Mouse (Mus musculus): ENCODE results near the gene Tbx3. TPM values are rescaled to one million over a fixed set of nuclear protein-coding genes. Genes with fewer than 3 reads are reported as not detected.

Tbx3 gene
- polyA plus RNA-seq, 1 experiment, result 16.8 TPM

DNA sequence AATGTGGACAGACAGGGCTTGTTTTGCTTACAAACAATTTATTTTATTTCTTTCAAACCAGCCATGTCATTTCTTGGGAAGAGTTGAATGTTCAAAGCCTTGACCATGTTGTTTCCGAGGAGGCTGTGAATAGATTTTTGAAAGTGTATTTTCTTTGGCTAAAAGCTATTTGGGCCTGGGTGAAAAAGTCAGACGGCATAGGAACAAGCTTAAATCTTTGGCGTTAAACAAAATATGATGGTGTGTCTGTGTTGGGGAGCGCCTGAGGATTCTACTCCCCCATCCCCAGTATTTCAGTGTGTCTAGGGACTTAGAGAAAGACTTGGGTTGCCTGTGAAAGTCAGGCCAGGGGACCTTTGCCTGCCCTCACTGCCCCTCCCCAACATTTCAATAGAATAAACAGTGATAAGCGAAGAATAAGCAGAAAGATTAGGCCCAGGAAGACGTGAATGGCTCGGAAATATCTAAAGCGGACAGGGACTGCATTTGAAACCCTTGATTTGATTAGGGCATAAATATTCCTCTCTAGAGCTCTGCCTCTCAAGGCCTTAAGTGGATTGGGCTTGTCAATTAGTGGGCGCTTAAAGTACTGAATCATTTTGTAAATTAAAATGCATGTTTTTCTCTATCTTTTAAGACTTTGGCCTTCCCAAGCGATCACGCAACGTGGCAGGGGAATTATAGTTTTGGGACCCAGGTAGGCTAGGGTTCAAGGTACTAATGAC lies 4.3 kb downstream of the Tbx3 start:
- Histone ChIP-seq H3K4me1 (ENCODE audit: control insufficient read depth, insufficient read depth, low read length) (no peaks in the 10 kb centered on the region; the same call in 1 of the 2 replicates), H3K27ac (ENCODE audit: insufficient read depth, low read length) (0 out of 2 replicates have a peak overlapping the region, but pooled peaks have one; percentile 14)
- TF ChIP-seq CTCF (IDR thresholded peaks at IDR 0.05; ENCODE audit: borderline replicate concordance, insufficient read depth, low read length), result no peak
- no peak for TF ChIP-seq POLR2A (IDR thresholded peaks at IDR 0.05; ENCODE audit: low read depth, low read length)

GRCm38 (mm10) chr5:119676245-119676644 lies 5.8 kb downstream of the Tbx3 start:
- H3K4me3 ChIP-seq (ENCODE audit: insufficient read depth, low read length), result no peak overlapping the region
- no peaks in the 10 kb centered on the region; the same call in 1 of the 2 replicates for H3K4me1 ChIP-seq (ENCODE audit: control insufficient read depth, insufficient read depth, low read length)
- TF ChIP-seq POLR2A (IDR thresholded peaks at IDR 0.05; ENCODE audit: low read depth, low read length), result no peak
- no peak for TF ChIP-seq CTCF (IDR thresholded peaks at IDR 0.05; ENCODE audit: borderline replicate concordance, insufficient read depth, low read length)
- H3K27ac ChIP-seq (ENCODE audit: insufficient read depth, low read length), result no peak overlapping the region

More for the DNA sequence above, 4.3 kb downstream of the Tbx3 start:
- H3K4me3 ChIP-seq (ENCODE audit: insufficient read depth, low read length), result peak overlapping the region; percentile 84

GRCm38 (mm10) chr5:119678516-119678915 lies 8.0 kb downstream of the Tbx3 start:
- Histone ChIP-seq H3K4me1 (ENCODE audit: control insufficient read depth, insufficient read depth, low read length) (no peaks in the 10 kb centered on the region; the same call in none of the 2 replicates), H3K4me3 (ENCODE audit: insufficient read depth, low read length) (no peak overlapping the region), H3K27ac (ENCODE audit: insufficient read depth, low read length) (peak overlapping the region; percentile 53)
- no peak for TF ChIP-seq POLR2A (IDR thresholded peaks at IDR 0.05; ENCODE audit: low read depth, low read length)
- no peak for TF ChIP-seq CTCF (IDR thresholded peaks at IDR 0.05; ENCODE audit: borderline replicate concordance, insufficient read depth, low read length)

- H3K4me3 ChIP-seq (ENCODE audit: insufficient read depth, low read length), result no peak overlapping the region
- no peak overlapping the region for H3K27ac ChIP-seq (ENCODE audit: insufficient read depth, low read length)
- TF ChIP-seq POLR2A (IDR thresholded peaks at IDR 0.05; ENCODE audit: low read depth, low read length) (no peak), CTCF (IDR thresholded peaks at IDR 0.05; ENCODE audit: borderline replicate concordance, insufficient read depth, low read length) (no peak)
These were observed 8.6 kb downstream of the Tbx3 start for GRCm38 (mm10) chr5:119679084-119679483.

GRCm38 (mm10) chr5:119679614-119680328 lies 9.3 kb downstream of the Tbx3 start:
- Histone ChIP-seq H3K4me1 (ENCODE audit: control insufficient read depth, insufficient read depth, low read length) (no peaks in the 10 kb centered on the region; the same call in none of the 2 replicates), H3K4me3 (ENCODE audit: insufficient read depth, low read length) (peak overlapping the region; percentile 24; the same call in 1 of the 2 replicates), H3K27ac (ENCODE audit: insufficient read depth, low read length) (peak overlapping the region; percentile 35; the same call in 1 of the 2 replicates)
- TF ChIP-seq CTCF (IDR thresholded peaks at IDR 0.05; ENCODE audit: borderline replicate concordance, insufficient read depth, low read length), result no peak
- TF ChIP-seq POLR2A (IDR thresholded peaks at IDR 0.05; ENCODE audit: low read depth, low read length), result no peak

More at GRCm38 (mm10) chr5:119679084-119679483, 8.6 kb downstream of the Tbx3 start:
- no peaks in the 10 kb centered on the region; the same call in none of the 2 replicates for H3K4me1 ChIP-seq (ENCODE audit: control insufficient read depth, insufficient read depth, low read length)

GRCm38 (mm10) chr5:119680329-119681010 lies 10.0 kb downstream of the Tbx3 start:
- Histone ChIP-seq H3K4me3 (ENCODE audit: insufficient read depth, low read length) (peak overlapping the region; percentile 24; the same call in 1 of the 2 replicates), H3K4me1 (ENCODE audit: control insufficient read depth, insufficient read depth, low read length) (no peaks in the 10 kb centered on the region; the same call in none of the 2 replicates), H3K27ac (ENCODE audit: insufficient read depth, low read length) (peak overlapping the region; percentile 35; the same call in 1 of the 2 replicates)
- no peak for TF ChIP-seq CTCF (IDR thresholded peaks at IDR 0.05; ENCODE audit: borderline replicate concordance, insufficient read depth, low read length)
- no peak for TF ChIP-seq POLR2A (IDR thresholded peaks at IDR 0.05; ENCODE audit: low read depth, low read length)

GRCm38 (mm10) chr5:119681011-119681832 lies 10.8 kb downstream of the Tbx3 start:
- Histone ChIP-seq H3K4me3 (ENCODE audit: insufficient read depth, low read length) (peak overlapping the region; percentile 24; the same call in 1 of the 2 replicates), H3K4me1 (ENCODE audit: control insufficient read depth, insufficient read depth, low read length) (no peaks in the 10 kb centered on the region; the same call in none of the 2 replicates), H3K27ac (ENCODE audit: insufficient read depth, low read length) (peak overlapping the region; percentile 35; the same call in 1 of the 2 replicates)
- TF ChIP-seq CTCF (IDR thresholded peaks at IDR 0.05; ENCODE audit: borderline replicate concordance, insufficient read depth, low read length) (no peak), POLR2A (IDR thresholded peaks at IDR 0.05; ENCODE audit: low read depth, low read length) (no peak)

DNA sequence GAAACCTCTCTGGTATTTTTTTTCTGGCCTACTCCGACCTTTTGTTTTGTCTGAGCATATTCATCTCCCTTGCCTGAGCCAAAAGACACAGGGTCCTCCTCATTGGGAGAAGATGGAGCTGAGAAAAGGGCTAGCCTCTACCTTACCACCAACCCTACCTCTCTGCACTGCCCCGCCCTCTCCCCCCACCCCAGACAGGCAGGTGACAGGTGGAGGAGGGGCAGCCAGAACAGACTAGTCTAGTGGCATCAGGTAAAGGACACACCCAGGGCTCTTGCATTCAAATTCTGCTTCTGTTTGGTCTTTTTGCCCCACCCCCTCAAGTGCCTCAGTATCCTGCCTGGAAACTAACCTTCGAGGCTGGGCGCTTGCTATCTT lies 11.4 kb downstream of the Tbx3 start:
- no peak for TF ChIP-seq CTCF (IDR thresholded peaks at IDR 0.05; ENCODE audit: borderline replicate concordance, insufficient read depth, low read length)
- TF ChIP-seq POLR2A (IDR thresholded peaks at IDR 0.05; ENCODE audit: low read depth, low read length), result no peak
- Histone ChIP-seq H3K4me3 (ENCODE audit: insufficient read depth, low read length) (no peak overlapping the region), H3K4me1 (ENCODE audit: control insufficient read depth, insufficient read depth, low read length) (no peaks in the 10 kb centered on the region; the same call in none of the 2 replicates)

More for the DNA sequence above, 11.4 kb downstream of the Tbx3 start:
- no peak overlapping the region for H3K27ac ChIP-seq (ENCODE audit: insufficient read depth, low read length)

All from embryonic fibroblast, embryonic 13.5 days (primary cell).